Mouse (Mus musculus) midbrain, embryonic 12.5 days (tissue): Measurements from ENCODE around the gene Kdm2b. TPM values are rescaled to one million over a fixed set of nuclear protein-coding genes. Genes with fewer than 3 reads are reported as not detected.

Experiments used
- polyA plus RNA-seq: library from polyadenylated mRNA; unstranded; fragments of >200 nt; fragmentation: Nextera tagmentation; extraction: Ambion mirVana; gene quantifications from 2 replicates; pipeline ENCODE4 v1.2.1, GENCODE M21; 2016

The Kdm2b gene
- polyA plus RNA-seq, 1 experiment from 2014 or later: 108 TPM

Other genes starting within 250 kb of the Kdm2b start
- gene Camkk2, start 210.4 kb downstream of the Kdm2b start, polyA plus RNA-seq: 35.4 and 37.3 TPM in 2 replicates
- 517 and 542 TPM in 2 replicates for gene Anapc5, start 168.5 kb downstream of the Kdm2b start, polyA plus RNA-seq
- 52.0 and 53.1 TPM in 2 replicates for gene Rnf34, start 139.8 kb downstream of the Kdm2b start, polyA plus RNA-seq
- gene Orai1, start 25.3 kb upstream of the Kdm2b start, polyA plus RNA-seq: 11.7 and 13.7 TPM in 2 replicates
- not detected in 2 replicates for gene Morn3, start 57.2 kb upstream of the Kdm2b start, polyA plus RNA-seq
- gene Tmem120b, start 78.6 kb upstream of the Kdm2b start, polyA plus RNA-seq: 10.8 and 12.7 TPM in 2 replicates
- 1.9 and 2.4 TPM in 2 replicates for gene Rhof, start 142.9 kb upstream of the Kdm2b start, polyA plus RNA-seq
- 13.1 and 13.2 TPM in 2 replicates for gene Setd1b, start 152.4 kb upstream of the Kdm2b start, polyA plus RNA-seq
- gene Psmd9, start 179.6 kb upstream of the Kdm2b start, polyA plus RNA-seq: 64.5 and 75.4 TPM in 2 replicates
- not detected in 2 replicates for gene Hpd, start 192.9 kb upstream of the Kdm2b start, polyA plus RNA-seq